Mouse (Mus musculus) spleen, postnatal 14 days (tissue): ENCODE measurements around the gene Hps5.

ENCODE experiments used
- DNase-seq, 2 experiments: peaks; one replicate each; pipeline ENCODE4 v3.0.0; 2021 to 2022; ENCODE audit warnings: low spot score in 2 of 2

Gene Hps5

GRCm38 (mm10) chr7:46738561-46739460, 57.1 kb downstream of the Hps5 start:
- no peak for DNase-seq

GRCm38 (mm10) chr7:46734983-46735382, 60.9 kb downstream of the Hps5 start:
- peak in 1 of 2 experiments; percentile 17 for DNase-seq

GRCm38 (mm10) chr7:46732458-46732857, 63.4 kb downstream of the Hps5 start, which contains the start of gene Saa4:
Gene Saa4, minus strand, starts transcription at chr7:46732603.
- no peak for DNase-seq

- no peak for DNase-seq
Measured at GRCm38 (mm10) chr7:46727584-46727983, 68.3 kb downstream of the Hps5 start.

GRCm38 (mm10) chr7:46724396-46724795, 71.5 kb downstream of the Hps5 start:
- no peak for DNase-seq

GRCm38 (mm10) chr7:46723849-46724248, 72.0 kb downstream of the Hps5 start:
- no peak for DNase-seq

GRCm38 (mm10) chr7:46723354-46723753, 72.5 kb downstream of the Hps5 start:
- DNase-seq = no peak

- no peak for DNase-seq
Measured at GRCm38 (mm10) chr7:46720460-46720859, 75.4 kb downstream of the Hps5 start.

- DNase-seq = no peak
Measured at GRCm38 (mm10) chr7:46719526-46719925, 76.3 kb downstream of the Hps5 start.

- no peak for DNase-seq
Measured at GRCm38 (mm10) chr7:46718591-46719270, 77.1 kb downstream of the Hps5 start.

GRCm38 (mm10) chr7:46716897-46717296, 79.0 kb downstream of the Hps5 start:
- no peak for DNase-seq

- DNase-seq = no peak
Measured at GRCm38 (mm10) chr7:46715600-46715999, 80.3 kb downstream of the Hps5 start, which contains the start of gene Saa3. Gene Saa3, minus strand, starts transcription at chr7:46715700.

GRCm38 (mm10) chr7:46714518-46714917, 81.3 kb downstream of the Hps5 start:
- peak; percentile 15 to 60 for DNase-seq

GRCm38 (mm10) chr7:46712250-46712649, 83.6 kb downstream of the Hps5 start:
- DNase-seq = no peak
